ENCODE assay signal across 30 mouse cellular contexts in genomic region chr4:84231251-84231650, GRCm38 (mm10).
"Had no signal": no experiment of that assay in that cellular context is flagged by ENCODE, and none has a peak within 500 bp of the region (broad histone marks: within the 10 kb centered on the region; RNA-seq: fewer than 3 reads in every experiment).

No protein-coding gene starts in this region.

- H3K9me3 ChIP-seq: limb, embryonic 10.5 days; limb, embryonic 12.5 days; limb, embryonic 13.5 days; limb, embryonic 15.5 days; liver, embryonic 12.5 days; liver, embryonic 13.5 days; liver, embryonic 15.5 days; lung, embryonic 15.5 days; midbrain, embryonic 10.5 days; midbrain, embryonic 12.5 days; midbrain, embryonic 13.5 days; midbrain, embryonic 15.5 days had no signal

- DNase-seq: left cerebral cortex, postnatal 4 days; liver; liver, embryonic 13.5 days; liver, postnatal 0 days; lung, adult 18-20 months; lung, adult 2 months; lung, embryonic 14.5 days; lung, postnatal 10 days; lung, postnatal 14 days; lung, postnatal 36 days; lung, postnatal 4 days had no signal

- H3K27me3 ChIP-seq: limb, embryonic 12.5 days; limb, embryonic 13.5 days; limb, embryonic 15.5 days; liver, embryonic 12.5 days; liver, embryonic 13.5 days; liver, embryonic 15.5 days; lung, embryonic 15.5 days; megakaryocyte, embryonic 14.5 days; midbrain, embryonic 15.5 days had no signal

- H3K27ac ChIP-seq: limb, embryonic 10.5 days; limb, embryonic 12.5 days; limb, embryonic 13.5 days; limb, embryonic 15.5 days; liver, embryonic 12.5 days; liver, embryonic 13.5 days; liver, embryonic 14.5 days; liver, embryonic 15.5 days; lung, embryonic 15.5 days; macrophage; midbrain, embryonic 10.5 days; midbrain, embryonic 12.5 days; midbrain, embryonic 13.5 days; midbrain, embryonic 15.5 days had no signal

- H3K4me1 ChIP-seq: limb, embryonic 12.5 days; limb, embryonic 13.5 days; limb, embryonic 15.5 days; liver, embryonic 12.5 days; liver, embryonic 13.5 days; liver, embryonic 15.5 days; lung, embryonic 15.5 days; midbrain, embryonic 12.5 days; midbrain, embryonic 13.5 days; midbrain, embryonic 15.5 days had no signal

- H3K4me3 ChIP-seq: limb, embryonic 10.5 days; limb, embryonic 12.5 days; limb, embryonic 13.5 days; limb, embryonic 15.5 days; liver, embryonic 12.5 days; liver, embryonic 13.5 days; liver, embryonic 15.5 days; lung, embryonic 15.5 days; megakaryocyte, embryonic 14.5 days; midbrain, embryonic 10.5 days; midbrain, embryonic 12.5 days; midbrain, embryonic 13.5 days; midbrain, embryonic 15.5 days; myocyte had no signal

- ATAC-seq: liver, embryonic 12.5 days; liver, postnatal 0 days; lung, postnatal 0 days; midbrain, embryonic 13.5 days; midbrain, embryonic 15.5 days; midbrain, embryonic 16.5 days had no signal

- H3K36me3 ChIP-seq: limb, embryonic 10.5 days; limb, embryonic 12.5 days; limb, embryonic 13.5 days; limb, embryonic 15.5 days; liver, embryonic 12.5 days; liver, embryonic 13.5 days; liver, embryonic 15.5 days; lung, embryonic 15.5 days; midbrain, embryonic 10.5 days; midbrain, embryonic 12.5 days; midbrain, embryonic 13.5 days; midbrain, embryonic 15.5 days had no signal

- H3K4me2 ChIP-seq: limb, embryonic 12.5 days; limb, embryonic 13.5 days; limb, embryonic 15.5 days; liver, embryonic 11.5 days; liver, embryonic 12.5 days; liver, embryonic 13.5 days; liver, embryonic 15.5 days; lung, embryonic 14.5 days; lung, embryonic 15.5 days; midbrain, embryonic 11.5 days; midbrain, embryonic 12.5 days; midbrain, embryonic 13.5 days; midbrain, embryonic 15.5 days had no signal

- H3K9ac ChIP-seq: limb, embryonic 12.5 days; limb, embryonic 13.5 days; limb, embryonic 15.5 days; liver, embryonic 12.5 days; liver, embryonic 13.5 days; liver, embryonic 14.5 days; liver, embryonic 15.5 days; liver, postnatal 0 days; lung, embryonic 14.5 days; lung, embryonic 15.5 days; midbrain, embryonic 12.5 days; midbrain, embryonic 13.5 days; midbrain, embryonic 15.5 days had no signal
